Mouse (Mus musculus) neural tube, embryonic 11.5 days (tissue): ENCODE measurements around the gene Lhfpl3. TPM values are rescaled to one million over a fixed set of nuclear protein-coding genes. Genes with fewer than 3 reads are reported as not detected.

ENCODE experiments used
- ATAC-seq: fragments of 200-750 bp; cut with Nextera tagmentation; 2 replicates; pipeline ENCODE4 v1.8.0; 2017; ENCODE audit warnings: moderate number of reproducible peaks, mild to moderate bottlenecking, moderate TSS enrichment, moderate library complexity; ENCODE audit not compliant: insufficient read depth, low FRiP score, low TSS enrichment
- DNase-seq: peaks from one replicate; pipeline ENCODE4 v3.0.0-alpha.2; 2015; ENCODE audit warnings: low spot score
- H3K27ac ChIP-seq: fragments of 300-500 bp; sonication (generic); 2 replicates; pipeline ENCODE4 v1.5.1; 2014; ENCODE audit warnings: low read depth, mild to moderate bottlenecking, low read length
- H3K27me3 ChIP-seq: fragments of 300-500 bp; sonication (generic); 2 replicates; pipeline ENCODE4 v1.6.1; 2014; ENCODE audit warnings: mild to moderate bottlenecking, low read length, mixed read lengths; ENCODE audit not compliant: control insufficient read depth, insufficient read depth
- H3K36me3 ChIP-seq: fragments of 300-500 bp; sonication (generic); 2 replicates; pipeline ENCODE4 v1.6.1; 2014; ENCODE audit warnings: mild to moderate bottlenecking, low read length, moderate library complexity, mixed read lengths; ENCODE audit not compliant: control insufficient read depth, insufficient read depth
- H3K4me1 ChIP-seq: fragments of 300-500 bp; sonication (generic); 2 replicates; pipeline ENCODE4 v1.6.1; 2014; ENCODE audit warnings: low read length, mixed read lengths; ENCODE audit not compliant: control insufficient read depth, insufficient read depth
- H3K4me2 ChIP-seq: fragments of 300-500 bp; sonication (generic); 2 replicates; pipeline ENCODE4 v1.6.1; 2014; ENCODE audit warnings: low read depth, mild to moderate bottlenecking, moderate library complexity
- H3K4me3 ChIP-seq: fragments of 300-500 bp; sonication (generic); 2 replicates; pipeline ENCODE4 v1.5.1; 2014; ENCODE audit warnings: low read depth, low read length
- H3K9ac ChIP-seq: fragments of 300-500 bp; sonication (generic); 2 replicates; pipeline ENCODE4 v1.6.1; 2014; ENCODE audit warnings: mild to moderate bottlenecking, low read length
- H3K9me3 ChIP-seq: fragments of 300-500 bp; sonication (generic); 2 replicates; pipeline ENCODE4 v1.6.1; 2016; ENCODE audit warnings: low read length; ENCODE audit not compliant: control insufficient read depth
- WGBS: fragments of 180-500 bp; shearing (Covaris S2); extraction: QIAGEN DNeasy Blood & Tissue Kit; methylation state at CpG from one replicate; pipeline ENCODE4 v1.1.7; 2014; 5-methylcytosine and 5-hydroxymethylcytosine counted together
- polyA plus RNA-seq: library from polyadenylated mRNA; unstranded; fragments of >200 nt; fragmentation: Nextera tagmentation; extraction: Ambion mirVana; gene quantifications from 2 replicates; pipeline ENCODE4 v1.2.1, GENCODE M21; 2014

Gene Lhfpl3
- polyA plus RNA-seq, 1 experiment from 2014 or later, result 0.44 TPM

- WGBS, result 64% methylated on average over 2 of the region's 2 CpGs
- DNase-seq (no peak), ATAC-seq (no peak)
- Histone ChIP-seq H3K36me3 (no peaks in the 10 kb centered on the region), H3K9me3 (no peaks in the 10 kb centered on the region), H3K9ac (no peak overlapping the region), H3K4me2 (no peak overlapping the region), H3K27me3 (no peaks in the 10 kb centered on the region), H3K27ac (no peak overlapping the region), H3K4me1 (no peaks in the 10 kb centered on the region), H3K4me3 (no peak overlapping the region)
Measured at GRCm38 (mm10) chr5:23126851-23127250, 381.0 kb downstream of the Lhfpl3 start.

- WGBS, result 65% methylated on average over 9 of the region's 9 CpGs
- Histone ChIP-seq H3K9ac (no peak overlapping the region), H3K9me3 (no peaks in the 10 kb centered on the region), H3K4me3 (no peak overlapping the region), H3K27ac (no peak overlapping the region), H3K27me3 (no peaks in the 10 kb centered on the region), H3K4me1 (no peaks in the 10 kb centered on the region), H3K4me2 (no peak overlapping the region), H3K36me3 (no peaks in the 10 kb centered on the region)
- no peak for DNase-seq
- ATAC-seq, result no peak
Measured at GRCm38 (mm10) chr5:23140183-23140921, 394.5 kb downstream of the Lhfpl3 start.

GRCm38 (mm10) chr5:23153210-23153609 lies 407.4 kb downstream of the Lhfpl3 start:
- H3K4me3 ChIP-seq, result no peak overlapping the region
- DNase-seq, result no peak
- no peak overlapping the region for H3K4me2 ChIP-seq
- WGBS, result 88% methylated on average over 4 of the region's 4 CpGs
- no peaks in the 10 kb centered on the region for H3K36me3 ChIP-seq
- H3K4me1 ChIP-seq, result no peaks in the 10 kb centered on the region
- H3K27ac ChIP-seq, result no peak overlapping the region
- H3K9me3 ChIP-seq, result no peaks in the 10 kb centered on the region
- ATAC-seq, result no peak
- no peak overlapping the region for H3K9ac ChIP-seq
- no peaks in the 10 kb centered on the region for H3K27me3 ChIP-seq

GRCm38 (mm10) chr5:23154439-23154838 lies 408.6 kb downstream of the Lhfpl3 start:
- no peak overlapping the region for H3K9ac ChIP-seq
- 88% methylated on average over 1 of the region's 1 CpGs for WGBS
- no peaks in the 10 kb centered on the region for H3K4me1 ChIP-seq
- H3K36me3 ChIP-seq, result no peaks in the 10 kb centered on the region
- DNase-seq (no peak), ATAC-seq (no peak)
- H3K4me3 ChIP-seq, result no peak overlapping the region
- H3K27me3 ChIP-seq, result no peaks in the 10 kb centered on the region
- no peak overlapping the region for H3K27ac ChIP-seq
- no peak overlapping the region for H3K4me2 ChIP-seq
- no peaks in the 10 kb centered on the region for H3K9me3 ChIP-seq

GRCm38 (mm10) chr5:23165947-23166350 lies 420.1 kb downstream of the Lhfpl3 start:
- DNase-seq, result no peak
- Histone ChIP-seq H3K4me1 (no peaks in the 10 kb centered on the region), H3K4me2 (no peak overlapping the region), H3K4me3 (no peak overlapping the region), H3K9ac (no peak overlapping the region), H3K36me3 (no peaks in the 10 kb centered on the region), H3K27ac (no peak overlapping the region), H3K27me3 (no peaks in the 10 kb centered on the region), H3K9me3 (no peaks in the 10 kb centered on the region)
- ATAC-seq, result 0 out of 2 replicates have a peak, but pooled peaks have one; percentile 13
- whole genome bisulfite sequencing, result 29% methylated on average over 6 of the region's 6 CpGs

- Histone ChIP-seq H3K27ac (no peak overlapping the region), H3K36me3 (no peaks in the 10 kb centered on the region), H3K4me2 (no peak overlapping the region), H3K9me3 (no peaks in the 10 kb centered on the region), H3K27me3 (no peaks in the 10 kb centered on the region), H3K9ac (no peak overlapping the region), H3K4me1 (no peaks in the 10 kb centered on the region), H3K4me3 (no peak overlapping the region)
- DNase-seq (no peak), ATAC-seq (no peak)
- WGBS, result 91% methylated on average over 1 of the region's 1 CpGs
Measured at GRCm38 (mm10) chr5:23166658-23167057, 420.8 kb downstream of the Lhfpl3 start.

GRCm38 (mm10) chr5:23189633-23190032 lies 443.8 kb downstream of the Lhfpl3 start:
- ATAC-seq, result no peak
- Histone ChIP-seq H3K4me1 (no peaks in the 10 kb centered on the region), H3K9me3 (no peaks in the 10 kb centered on the region), H3K27ac (no peak overlapping the region), H3K36me3 (no peaks in the 10 kb centered on the region), H3K4me3 (no peak overlapping the region), H3K9ac (no peak overlapping the region), H3K27me3 (no peaks in the 10 kb centered on the region), H3K4me2 (no peak overlapping the region)
- no peak for DNase-seq
- 91% methylated on average over 6 of the region's 6 CpGs for WGBS

DNA sequence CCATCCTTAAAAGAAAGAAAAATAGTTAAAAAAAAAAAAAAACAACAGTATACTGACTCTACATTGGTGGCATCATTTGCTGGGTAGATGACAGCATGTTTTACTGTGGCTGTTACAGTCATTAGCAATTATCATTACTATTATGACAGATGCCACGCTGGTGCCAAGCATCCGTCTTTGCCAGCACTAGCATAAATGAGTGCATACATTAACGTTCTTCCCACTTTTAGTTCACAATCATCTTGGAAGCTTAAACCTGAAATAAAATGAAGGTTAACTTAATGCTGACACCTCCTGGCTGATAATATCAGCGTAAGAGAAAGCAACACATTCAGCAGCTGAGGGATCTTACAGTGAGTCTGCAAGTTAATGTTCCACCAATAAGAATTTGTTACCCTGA lies 451.0 kb downstream of the Lhfpl3 start:
- Histone ChIP-seq H3K27me3 (no peaks in the 10 kb centered on the region), H3K27ac (no peak overlapping the region), H3K9ac (no peak overlapping the region), H3K9me3 (no peaks in the 10 kb centered on the region), H3K36me3 (no peaks in the 10 kb centered on the region), H3K4me3 (no peak overlapping the region), H3K4me1 (no peaks in the 10 kb centered on the region), H3K4me2 (no peak overlapping the region)
- ATAC-seq (no peak), DNase-seq (no peak)
- WGBS, result 81% methylated on average over 4 of the region's 4 CpGs

- H3K4me2 ChIP-seq, result no peak overlapping the region
- DNase-seq (no peak), ATAC-seq (no peak)
- no peaks in the 10 kb centered on the region for H3K36me3 ChIP-seq
- no peaks in the 10 kb centered on the region for H3K27me3 ChIP-seq
- H3K4me1 ChIP-seq, result no peaks in the 10 kb centered on the region
- H3K9me3 ChIP-seq, result no peaks in the 10 kb centered on the region
- 76% methylated on average over 5 of the region's 5 CpGs for WGBS
- no peak overlapping the region for H3K9ac ChIP-seq
- H3K27ac ChIP-seq, result no peak overlapping the region
- no peak overlapping the region for H3K4me3 ChIP-seq
Measured at GRCm38 (mm10) chr5:23213086-23213485, 467.2 kb downstream of the Lhfpl3 start.
